Mouse (Mus musculus): Measurements from ENCODE around the gene Yeats4.
A peak's percentile ranks its signal among the peaks of the same experiment; 100 is the strongest.
"Not testable (repeated sequence)": the region's sequence is repeated elsewhere in the genome, so short reads cannot be mapped to it uniquely, and the experiment has no call there.

The Yeats4 gene

GRCm38 (mm10) chr10:117224102-117224990, at the start of gene Yeats4:
Yeats4 (minus strand) TSS chr10:117224507.
- peak; percentile 88 for DNase-seq (ENCODE audit: low read depth, low spot score)

- no peak for DNase-seq (ENCODE audit: low read depth, low spot score)
These were observed 47.7 kb upstream of the Yeats4 start for GRCm38 (mm10) chr10:117272023-117272422.

- DNase-seq (ENCODE audit: low read depth, low spot score): no peak
These were observed 35.6 kb upstream of the Yeats4 start for GRCm38 (mm10) chr10:117259870-117260269.

- DNase-seq (ENCODE audit: low read depth, low spot score): no peak
These were observed 14.3 kb upstream of the Yeats4 start, which contains the start of gene 9530003J23Rik for GRCm38 (mm10) chr10:117238603-117239002. 9530003J23Rik (minus strand) TSS chr10:117238703.

DNA sequence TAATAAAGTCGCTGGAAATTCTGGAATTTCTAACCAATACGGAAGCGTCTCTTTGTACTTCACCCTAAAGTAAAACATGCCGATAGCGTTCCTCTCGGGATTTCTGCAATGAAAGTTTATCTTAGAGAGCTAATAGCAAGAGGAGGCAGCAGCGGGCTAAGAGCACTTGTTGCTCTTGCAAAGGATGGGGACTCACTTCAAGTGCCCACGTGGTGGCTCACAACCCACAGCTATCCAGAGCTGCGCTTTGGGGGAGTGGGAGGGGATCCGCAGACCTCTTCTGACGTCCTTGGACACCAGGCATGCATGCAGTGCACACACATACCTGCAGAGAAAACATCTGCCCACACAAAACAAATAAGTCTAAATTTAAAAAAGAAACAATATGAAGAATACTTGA, 11.6 kb upstream of the Yeats4 start:
- no peak for DNase-seq (ENCODE audit: low read depth, low spot score)

DNA sequence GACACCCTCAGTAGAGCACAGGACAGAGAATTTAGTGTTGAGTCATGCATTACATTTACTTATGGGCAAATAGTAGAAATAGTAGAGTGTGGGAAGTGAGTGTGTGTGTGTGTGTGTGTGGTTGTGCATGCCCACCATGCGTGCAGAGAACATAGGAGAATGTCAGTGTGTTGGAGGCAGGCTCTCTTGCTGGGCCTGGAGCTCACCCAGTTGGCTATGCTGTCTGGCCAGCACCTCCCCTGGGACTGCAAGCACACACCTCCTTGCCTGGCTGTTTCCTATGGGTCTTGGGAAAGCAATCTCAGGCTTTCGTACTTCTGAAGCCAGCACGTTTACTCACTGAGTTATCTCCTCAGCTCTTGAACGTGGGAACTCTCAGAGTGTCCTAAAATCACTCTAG, 10.5 kb upstream of the Yeats4 start:
- DNase-seq (ENCODE audit: low read depth, low spot score): no peak

- no peak for DNase-seq (ENCODE audit: low read depth, low spot score)
These were observed 5.5 kb upstream of the Yeats4 start for GRCm38 (mm10) chr10:117229826-117230225.

GRCm38 (mm10) chr10:117226002-117226401, 1.7 kb upstream of the Yeats4 start:
- DNase-seq (ENCODE audit: low read depth, low spot score): no peak

DNA sequence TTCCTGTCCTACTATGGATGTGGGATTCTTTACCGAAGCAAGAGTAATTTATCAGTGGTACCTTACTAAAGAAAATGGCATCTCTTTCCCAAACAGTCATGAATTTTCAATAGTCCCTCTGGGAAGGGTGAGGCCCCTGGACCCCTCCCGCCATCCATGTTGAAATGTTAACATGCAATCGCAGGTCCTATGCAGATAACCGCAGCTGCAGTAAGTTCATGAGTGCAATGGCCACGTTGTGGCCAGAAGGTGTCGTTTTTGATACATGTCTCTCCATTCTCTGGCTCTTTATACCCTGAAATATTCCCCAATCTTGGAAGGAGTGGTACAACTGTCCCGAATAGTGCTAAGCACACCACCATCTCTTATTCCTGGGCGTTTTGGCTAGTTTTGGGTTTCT, 787 bp upstream of the Yeats4 start:
- no peak for DNase-seq (ENCODE audit: low read depth, low spot score)

DNA sequence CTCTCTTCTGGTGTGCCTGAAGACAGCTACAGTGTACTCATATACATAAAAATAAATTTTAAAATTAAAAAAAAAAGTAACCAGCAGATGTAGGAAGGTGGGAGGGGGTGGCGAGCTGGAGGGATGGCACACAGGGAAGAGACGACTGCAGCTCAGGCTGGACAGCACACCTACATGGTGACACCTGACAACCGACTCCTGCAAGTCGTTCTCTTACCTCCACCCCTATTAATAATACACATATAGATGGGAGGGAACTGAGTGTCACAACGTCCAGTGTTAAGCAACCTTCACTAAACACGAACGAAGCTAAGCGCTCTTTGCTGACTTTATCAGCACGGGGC, 577 bp downstream of the Yeats4 start:
- DNase-seq (ENCODE audit: low read depth, low spot score): no peak

DNA sequence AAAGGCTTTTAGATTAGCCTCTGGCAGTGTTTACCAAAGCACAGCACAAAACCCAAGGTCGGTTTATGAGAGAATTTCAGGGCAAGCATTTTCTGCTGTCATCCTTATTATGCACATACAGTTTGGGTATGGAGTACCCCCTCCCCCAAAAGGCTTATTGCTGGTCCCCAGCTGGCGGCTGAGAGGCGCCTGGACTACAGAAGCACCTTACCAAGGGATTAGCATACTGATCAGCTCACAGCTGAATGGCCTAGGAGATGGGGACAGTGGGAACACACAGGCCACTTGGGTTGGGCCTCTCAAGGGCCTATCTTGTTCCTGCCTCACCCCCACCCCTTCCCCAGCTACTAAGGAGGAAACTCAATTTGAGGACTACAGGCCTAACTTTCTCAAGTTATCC, 1.5 kb downstream of the Yeats4 start:
- DNase-seq (ENCODE audit: low read depth, low spot score): no peak

DNA sequence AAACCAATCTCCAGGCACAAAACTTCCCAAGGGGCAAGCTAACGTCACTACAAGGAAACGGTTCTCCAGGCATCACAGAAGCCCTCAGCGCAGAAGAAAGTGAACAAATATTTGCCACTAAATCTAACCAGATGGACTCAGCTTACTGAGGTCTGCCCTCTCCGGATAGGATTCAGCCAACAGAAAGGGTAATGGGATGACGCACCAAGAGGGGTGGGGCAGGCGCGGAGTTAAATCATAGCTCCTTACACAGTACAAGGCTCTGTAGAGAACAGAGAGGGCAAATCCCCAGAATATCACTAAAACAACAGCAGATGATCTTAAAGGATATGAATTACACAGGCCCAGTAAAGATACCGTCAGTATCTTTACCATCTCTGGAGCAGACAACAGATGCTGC, 6.0 kb downstream of the Yeats4 start:
- DNase-seq (ENCODE audit: low read depth, low spot score): no peak

DNA sequence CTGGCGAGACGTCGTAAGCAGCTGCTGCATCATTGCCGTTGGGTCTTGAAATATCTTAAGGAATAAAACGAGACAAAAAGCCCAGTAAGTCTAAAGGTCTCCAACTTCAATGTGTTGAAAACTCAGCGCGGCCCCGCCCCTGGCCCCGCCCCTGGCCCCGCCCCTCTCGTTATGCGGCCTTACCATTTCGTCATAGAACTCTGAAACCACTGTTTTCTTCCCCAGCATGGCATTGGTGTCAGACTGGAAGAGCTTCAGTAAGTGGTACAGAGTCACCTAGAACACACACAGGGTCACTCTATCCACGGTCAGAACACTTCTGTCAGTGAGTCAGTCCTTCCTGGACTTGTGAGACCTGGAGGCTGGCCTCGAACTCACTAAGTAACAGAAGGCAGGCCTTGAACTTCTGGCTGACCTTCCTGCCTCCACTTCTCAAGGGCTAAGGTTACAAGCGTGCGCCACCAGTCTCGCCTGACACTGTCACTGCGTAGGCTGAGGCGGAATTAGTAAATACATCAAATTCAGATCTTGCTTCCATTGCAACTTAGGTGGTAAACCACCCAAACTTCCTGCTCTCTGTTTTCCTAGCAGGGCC, 7.0 kb downstream of the Yeats4 start:
- DNase-seq (ENCODE audit: low read depth, low spot score): no peak

DNA sequence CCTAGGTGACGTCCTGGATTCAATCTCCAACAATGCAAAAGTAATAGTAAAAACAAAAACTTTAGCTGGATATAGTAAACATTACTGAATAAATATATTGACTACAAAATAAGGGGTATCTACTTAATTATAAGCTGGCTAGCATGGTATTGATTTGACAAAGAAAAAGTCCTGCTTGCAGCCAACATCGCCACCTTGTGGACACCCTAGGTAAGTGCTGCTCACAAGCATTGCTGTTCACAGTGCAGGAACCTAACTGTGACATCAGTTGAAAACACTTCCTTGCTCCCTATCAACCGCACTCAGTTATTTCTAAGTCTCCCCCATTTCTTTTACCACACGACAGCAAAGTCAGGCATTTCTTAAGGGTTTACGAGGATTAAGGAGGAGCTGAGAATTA, 7.5 kb downstream of the Yeats4 start:
- no peak for DNase-seq (ENCODE audit: low read depth, low spot score)

DNA sequence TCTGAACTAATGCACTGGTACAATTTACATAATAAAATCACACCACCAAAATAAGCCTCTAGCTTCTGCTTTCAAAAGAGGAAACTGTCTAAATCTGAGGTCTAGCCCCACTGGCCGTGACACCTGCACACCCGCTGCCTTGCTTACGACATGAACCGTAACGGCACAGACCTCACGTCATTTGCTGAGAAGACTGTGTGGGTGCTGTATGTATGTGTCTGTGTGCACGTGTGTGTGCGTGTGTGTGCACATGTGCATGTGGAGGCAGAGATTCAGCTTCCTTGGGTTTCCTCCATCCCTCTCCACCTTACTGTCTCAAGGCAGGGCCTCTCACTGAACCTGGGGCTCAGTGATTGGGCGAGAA, 8.2 kb downstream of the Yeats4 start:
- DNase-seq (ENCODE audit: low read depth, low spot score): no peak

DNA sequence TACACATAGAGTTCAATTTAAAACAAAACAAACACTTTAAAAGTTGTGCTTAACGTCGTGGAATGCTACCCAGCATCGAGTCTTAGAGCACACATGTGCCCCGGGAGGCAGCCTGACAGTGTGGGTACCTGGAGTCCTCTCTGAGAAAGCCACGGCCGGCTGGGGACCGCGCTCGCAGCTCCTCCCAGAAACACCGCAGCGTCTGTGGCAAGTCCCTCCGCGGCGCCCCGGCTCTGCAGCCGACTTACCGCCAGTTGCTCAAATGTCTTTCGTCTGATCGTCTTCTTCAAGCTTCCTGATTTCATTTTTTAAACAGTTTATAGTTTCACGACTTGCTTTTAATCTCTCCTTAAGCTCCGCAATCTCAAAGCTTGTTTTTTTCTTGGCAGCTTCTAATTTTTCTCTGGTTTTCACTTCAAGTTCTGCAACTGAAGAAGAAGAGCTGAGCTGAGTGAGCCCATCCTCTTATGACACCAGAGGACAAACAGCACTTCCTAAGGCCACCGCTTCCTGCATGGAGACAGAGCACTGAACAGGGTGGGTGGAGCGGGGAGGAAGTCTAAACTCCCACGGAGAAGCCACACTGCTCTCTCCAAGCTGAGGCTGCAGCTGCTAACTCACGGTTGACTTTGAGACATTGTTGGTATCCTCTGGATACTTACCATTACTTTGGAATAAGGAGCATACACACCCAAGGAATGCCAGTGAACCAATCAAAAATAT, 8.7 kb downstream of the Yeats4 start:
- DNase-seq (ENCODE audit: low read depth, low spot score): no peak

- DNase-seq (ENCODE audit: low read depth, low spot score): no peak
These were observed 13.3 kb downstream of the Yeats4 start for GRCm38 (mm10) chr10:117211023-117211422.

GRCm38 (mm10) chr10:117209469-117209938, 14.8 kb downstream of the Yeats4 start:
- DNase-seq (ENCODE audit: low read depth, low spot score): peak; percentile 37

DNA sequence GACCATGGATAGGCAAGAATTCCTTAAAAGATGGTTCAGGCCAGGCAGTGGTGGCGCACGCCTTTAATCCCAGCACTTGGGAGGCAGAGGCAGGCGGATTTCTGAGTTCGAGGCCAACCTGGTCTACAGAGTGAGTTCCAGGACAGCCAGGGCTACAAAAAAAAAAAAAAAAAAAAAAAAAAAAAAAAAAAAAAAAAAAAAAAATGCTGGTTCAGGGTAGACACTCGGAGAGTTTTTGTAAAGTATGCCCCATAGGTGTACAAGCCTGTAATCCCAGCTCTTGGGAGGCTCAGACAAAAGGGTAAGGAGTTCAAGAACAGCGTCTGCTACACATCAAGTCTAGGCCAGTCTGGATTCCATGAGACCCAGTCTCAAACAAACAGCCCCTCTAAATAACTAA, 15.5 kb downstream of the Yeats4 start:
- not testable (repeated sequence) for DNase-seq (ENCODE audit: low read depth, low spot score)

GRCm38 (mm10) chr10:117208221-117208620, 16.1 kb downstream of the Yeats4 start:
- DNase-seq (ENCODE audit: low read depth, low spot score): no peak

DNA sequence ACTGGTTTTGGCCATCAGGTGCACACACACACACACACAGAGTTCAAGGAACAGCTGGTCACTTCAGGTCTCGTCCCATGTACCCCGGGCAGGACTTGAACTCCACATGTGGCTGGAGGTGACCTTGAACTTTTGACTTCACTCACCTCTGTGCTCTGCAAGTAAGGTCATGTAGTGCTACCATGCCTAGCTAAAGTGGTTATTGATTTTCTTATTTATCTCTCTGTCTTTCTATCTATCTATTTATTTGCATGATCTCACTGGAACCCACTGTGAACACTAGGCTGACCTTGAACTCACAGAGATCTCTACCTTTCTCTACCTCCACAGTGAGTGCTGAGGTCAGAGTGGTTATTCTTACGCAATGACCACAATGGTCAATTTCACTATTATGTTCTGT, 18.2 kb downstream of the Yeats4 start:
- no peak for DNase-seq (ENCODE audit: low read depth, low spot score)

DNA sequence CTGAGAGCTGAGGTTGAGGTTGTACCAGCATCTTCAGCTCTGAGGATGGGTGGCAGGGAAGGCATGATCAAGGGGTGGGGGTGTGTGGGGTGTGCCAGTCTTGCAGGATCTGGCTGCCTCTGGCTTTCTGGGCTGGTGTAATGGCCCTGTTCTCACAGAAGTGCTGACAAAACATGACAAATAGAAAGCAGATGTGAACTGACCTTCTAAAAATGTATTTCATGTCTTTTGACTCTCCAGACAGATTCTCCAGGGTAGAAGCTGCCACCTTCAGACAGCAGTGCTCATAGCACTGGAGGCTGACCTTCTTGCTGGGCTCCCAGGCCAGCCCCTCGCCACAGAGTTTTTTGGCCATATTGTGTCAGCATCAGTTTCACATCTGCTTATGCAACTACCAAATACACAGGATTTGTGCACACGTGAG, 20.7 kb downstream of the Yeats4 start:
- no peak for DNase-seq (ENCODE audit: low read depth, low spot score)

All from brain, embryonic 18.5 days (tissue).